19 mouse cellular contexts compared by ENCODE assay signal in the genomic region with DNA sequence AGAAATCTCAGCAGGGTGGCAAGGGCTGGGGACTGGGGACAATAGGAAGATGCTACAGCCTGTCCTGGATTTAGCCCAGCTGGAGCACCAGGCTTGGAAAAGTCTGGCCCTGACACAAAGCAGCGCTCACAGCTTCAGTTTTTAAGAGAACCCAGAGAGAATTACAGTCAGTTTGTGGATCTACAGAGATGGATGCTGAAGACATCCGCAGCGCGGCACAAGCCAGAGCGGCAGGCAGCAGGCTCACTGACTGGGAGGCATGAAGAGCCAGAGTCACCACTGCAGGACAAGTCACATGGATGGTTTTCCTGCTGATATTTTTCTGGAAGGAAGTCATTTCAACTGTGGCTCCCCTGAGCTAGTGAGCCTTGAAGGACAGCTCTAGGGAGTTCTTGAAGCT.
DNase-seq lines count a peak whose midpoint lies in the region; ATAC-seq and TF ChIP-seq lines count a peak whose summit lies in the region.
"Had no signal": no experiment of that assay in that cellular context is flagged by ENCODE, and none has a peak within 500 bp of the region (broad histone marks: within the 10 kb centered on the region; RNA-seq: fewer than 3 reads in every experiment).

No protein-coding gene starts in this region.

- no peaks in the 10 kb centered on the region for H3K36me3 ChIP-seq in lung, embryonic 14.5 days (ENCODE audit: insufficient read depth)
- H3K36me3 ChIP-seq: embryonic facial prominence, embryonic 13.5 days; forebrain, embryonic 15.5 days; heart, embryonic 12.5 days; hindbrain, embryonic 15.5 days; kidney, embryonic 15.5 days; limb, embryonic 15.5 days; lung, embryonic 15.5 days had no signal

- peak; percentile 38 for DNase-seq in cerebellum, adult 11 months
- no peak for DNase-seq in cerebellum, adult 9-10 months
- DNase-seq in lung, embryonic 14.5 days, result peak; percentile 15
- DNase-seq in lung, postnatal 36 days, result no peak
- peak; percentile 58 for DNase-seq in ZHBTc4 (ENCODE audit: low read depth, low spot score)
- DNase-seq in cerebellum, postnatal 36 days, result peak; percentile 34 to 43
- DNase-seq in frontal cortex, postnatal 25 days (ENCODE audit: low spot score in 2 of 2), result no peak
- DNase-seq: gastrocnemius, postnatal 25 days; thymus, postnatal 4 days had no signal

- WGBS in lung, embryonic 14.5 days, result 71% methylated on average over 5 of the region's 5 CpGs

- ATAC-seq in lung, embryonic 14.5 days (ENCODE audit: insufficient read depth), result no peak
- no peak for ATAC-seq in inflammation-experienced regulatory T-cells, adult 6 months
- ATAC-seq: forebrain, embryonic 15.5 days had no signal

- no peaks in the 10 kb centered on the region for H3K9me3 ChIP-seq in lung, embryonic 14.5 days (ENCODE audit: low read depth, low read length)
- H3K9me3 ChIP-seq: embryonic facial prominence, embryonic 13.5 days; forebrain, embryonic 15.5 days; hindbrain, embryonic 15.5 days; kidney, embryonic 15.5 days; limb, embryonic 15.5 days; lung, embryonic 15.5 days had no signal

- no peak overlapping the region for H3K4me3 ChIP-seq in lung, embryonic 14.5 days (ENCODE audit: low read depth, low read length)
- H3K4me3 ChIP-seq: embryonic facial prominence, embryonic 13.5 days; forebrain, embryonic 15.5 days; heart, embryonic 12.5 days; hindbrain, embryonic 15.5 days; kidney, embryonic 15.5 days; layer of hippocampus, adult 2 months; left cerebral cortex, adult 2 months; limb, embryonic 15.5 days; lung, embryonic 15.5 days had no signal

- H3K27ac ChIP-seq in lung, embryonic 14.5 days (ENCODE audit: low read depth), result no peak overlapping the region
- H3K27ac ChIP-seq: embryonic facial prominence, embryonic 13.5 days; forebrain, embryonic 15.5 days; hindbrain, embryonic 15.5 days; kidney, embryonic 15.5 days; layer of hippocampus, adult 2 months; left cerebral cortex, adult 2 months; limb, embryonic 15.5 days; lung, embryonic 15.5 days had no signal

- H3K4me2 ChIP-seq in lung, embryonic 14.5 days, result no peak overlapping the region
- H3K4me2 ChIP-seq: embryonic facial prominence, embryonic 13.5 days; forebrain, embryonic 15.5 days; heart, embryonic 12.5 days; hindbrain, embryonic 15.5 days; kidney, embryonic 15.5 days; limb, embryonic 15.5 days; lung, embryonic 15.5 days had no signal

- peaks cover 5% of the 10 kb centered on the region; the same call in 1 of the 2 replicates for H3K4me1 ChIP-seq in lung, embryonic 14.5 days (ENCODE audit: insufficient read depth)

- TF ChIP-seq CTCF in lung, embryonic 14.5 days (IDR thresholded peaks at IDR 0.05; ENCODE audit: low read depth), result no peak

- H3K9ac ChIP-seq in lung, embryonic 14.5 days, result no peak overlapping the region
- H3K9ac ChIP-seq: embryonic facial prominence, embryonic 13.5 days; forebrain, embryonic 15.5 days; heart, embryonic 12.5 days; hindbrain, embryonic 15.5 days; kidney, embryonic 15.5 days; limb, embryonic 15.5 days; lung, embryonic 15.5 days had no signal

- H3K27me3 ChIP-seq in lung, embryonic 14.5 days (ENCODE audit: insufficient read depth, low read length), result no peaks in the 10 kb centered on the region
- H3K27me3 ChIP-seq: embryonic facial prominence, embryonic 13.5 days; forebrain, embryonic 15.5 days; heart, embryonic 12.5 days; hindbrain, embryonic 15.5 days; kidney, embryonic 15.5 days; limb, embryonic 15.5 days; lung, embryonic 15.5 days had no signal

Comparison
In these comparisons a context has a peak if more than half of its experiments do, and no peak if none do; other contexts are left out.
1. DNase-seq: peak in cerebellum, adult 11 months (single experiment), lung, embryonic 14.5 days (single experiment), ZHBTc4 (single experiment) and cerebellum, postnatal 36 days (2 of 2); none in cerebellum, adult 9-10 months (single experiment), lung, postnatal 36 days (single experiment) and frontal cortex, postnatal 25 days (0 of 2).